Mouse (Mus musculus): ENCODE data around the gene Mfsd6.

The Mfsd6 gene

DNA sequence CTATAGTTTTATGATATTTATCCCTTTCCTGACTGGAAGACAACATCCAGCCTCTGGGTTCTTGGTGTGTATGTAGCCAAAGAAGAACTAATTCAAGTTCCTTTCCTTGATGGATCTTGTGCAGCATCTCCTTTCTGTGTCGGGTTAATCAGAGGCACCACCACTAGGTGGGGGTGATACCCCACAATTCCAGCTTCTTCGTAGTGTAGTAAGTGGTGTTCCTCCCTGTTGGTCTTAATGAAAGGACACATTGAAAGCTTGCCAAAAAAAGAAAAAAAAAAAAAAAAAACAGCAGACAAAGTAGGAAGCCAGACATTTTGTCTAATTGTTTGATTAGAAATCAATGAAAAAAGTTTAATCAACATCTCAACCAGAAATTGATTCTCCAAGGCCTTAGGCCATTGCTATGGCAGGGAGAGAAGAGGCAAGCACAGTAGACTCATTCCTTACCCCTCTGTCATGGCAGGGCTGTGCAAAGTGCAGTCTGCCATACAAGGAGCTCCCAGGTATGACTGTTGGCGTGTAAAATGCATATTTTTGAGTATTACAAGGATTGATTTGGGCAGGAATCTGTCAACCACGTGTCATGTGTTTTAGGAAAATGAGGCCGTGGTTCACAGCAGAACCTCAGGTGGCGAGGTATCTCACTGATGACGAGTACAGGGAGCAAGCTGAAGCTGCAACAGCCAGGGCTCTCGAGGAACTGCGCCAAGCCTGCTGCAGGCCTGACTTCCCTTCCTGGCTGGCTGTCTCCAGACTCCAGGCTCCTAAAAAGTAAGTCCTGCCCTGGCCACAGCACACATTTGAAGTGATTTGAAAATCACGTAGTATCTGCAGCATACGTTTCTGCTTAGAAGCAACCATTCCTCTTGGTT is 78.9 kb downstream of the Mfsd6 start:
- peak; percentile 89 for ATAC-seq (ENCODE audit: insufficient number of reproducible peaks, low FRiP score, low TSS enrichment)

DNA sequence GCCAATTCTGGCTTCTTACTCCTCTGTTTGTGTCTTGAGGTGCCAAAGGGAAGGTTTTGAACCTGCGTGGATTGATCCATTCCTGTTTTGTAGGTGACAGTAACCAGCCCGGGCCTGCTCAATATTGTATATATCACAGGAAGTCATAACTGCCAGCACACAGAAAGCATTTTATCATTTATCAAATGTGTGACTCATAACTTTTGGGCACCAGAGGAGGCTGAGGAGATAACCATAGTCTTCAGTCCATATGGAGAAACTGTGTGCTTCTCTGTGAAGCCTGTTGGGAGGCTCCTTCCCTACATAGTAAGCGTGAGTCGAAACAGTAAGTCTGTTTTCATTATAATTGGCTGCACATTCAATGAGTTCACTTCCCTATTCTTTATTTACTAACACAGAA is 86.5 kb downstream of the Mfsd6 start:
- ATAC-seq (ENCODE audit: insufficient number of reproducible peaks, low FRiP score, low TSS enrichment): no peak

GRCm38 (mm10) chr1:52640266-52640665 is 87.0 kb downstream of the Mfsd6 start:
- no peak for ATAC-seq (ENCODE audit: insufficient number of reproducible peaks, low FRiP score, low TSS enrichment)

GRCm38 (mm10) chr1:52639090-52639489 is 88.2 kb downstream of the Mfsd6 start:
- ATAC-seq (ENCODE audit: insufficient number of reproducible peaks, low FRiP score, low TSS enrichment): no peak

DNA sequence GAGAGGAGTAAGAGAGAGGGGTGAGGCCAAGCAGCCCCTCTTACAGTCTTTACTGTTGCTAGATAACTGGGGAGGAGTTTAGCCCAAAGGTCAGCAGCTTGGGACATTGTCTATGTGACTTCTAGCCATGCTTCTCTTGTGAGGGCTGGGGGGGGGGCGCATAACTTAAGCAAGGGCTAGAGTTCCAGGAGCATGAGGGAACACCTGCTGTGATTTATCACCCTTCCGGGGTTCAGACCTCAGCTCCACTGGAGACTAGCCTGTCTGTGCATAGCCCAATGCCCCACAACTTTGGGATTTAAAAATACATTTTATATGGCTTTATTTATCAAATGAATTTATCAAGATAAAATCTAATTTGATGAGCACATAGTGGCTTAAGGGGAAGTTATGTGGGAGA is 89.2 kb downstream of the Mfsd6 start:
- no peak for ATAC-seq (ENCODE audit: insufficient number of reproducible peaks, low FRiP score, low TSS enrichment)

DNA sequence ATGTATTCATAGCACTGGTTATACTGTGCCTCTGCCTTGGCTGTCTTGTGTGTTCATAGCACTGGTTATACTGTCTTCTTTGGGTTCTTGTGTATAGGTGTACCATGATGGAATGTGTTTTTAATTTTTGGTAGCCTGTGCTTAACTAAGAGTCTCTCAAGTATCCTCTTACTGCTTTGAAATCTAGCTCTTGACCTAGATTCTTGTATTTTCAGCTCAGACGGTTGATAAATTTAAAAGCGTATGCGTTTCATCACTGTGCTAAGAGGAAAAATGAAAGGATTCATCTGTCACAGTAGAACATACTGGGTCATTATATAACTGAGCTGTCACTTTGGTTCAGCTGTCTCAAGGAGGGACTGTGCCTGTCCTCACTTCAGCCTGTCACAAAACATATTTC is 91.3 kb downstream of the Mfsd6 start:
- no peak for ATAC-seq (ENCODE audit: insufficient number of reproducible peaks, low FRiP score, low TSS enrichment)

DNA sequence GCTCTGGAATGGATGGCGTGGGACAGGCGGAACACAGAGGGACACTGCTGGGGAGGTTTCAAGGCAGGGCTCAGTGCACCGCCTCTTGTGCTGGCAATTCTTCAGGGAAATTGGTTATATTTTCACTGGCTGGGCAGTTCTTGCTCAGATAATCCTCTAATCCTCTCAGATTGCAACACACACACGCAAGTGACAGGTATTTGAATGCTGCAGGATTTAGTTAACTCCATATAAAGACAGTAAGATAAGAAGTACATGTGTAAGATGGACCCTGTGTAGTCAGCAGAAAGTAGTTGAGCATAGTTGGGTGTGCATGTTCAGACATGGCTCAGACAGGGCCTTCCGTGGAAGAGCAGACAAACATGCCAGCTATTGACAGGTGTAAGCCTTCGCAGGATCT is 93.0 kb downstream of the Mfsd6 start:
- no peak for ATAC-seq (ENCODE audit: insufficient number of reproducible peaks, low FRiP score, low TSS enrichment)

DNA sequence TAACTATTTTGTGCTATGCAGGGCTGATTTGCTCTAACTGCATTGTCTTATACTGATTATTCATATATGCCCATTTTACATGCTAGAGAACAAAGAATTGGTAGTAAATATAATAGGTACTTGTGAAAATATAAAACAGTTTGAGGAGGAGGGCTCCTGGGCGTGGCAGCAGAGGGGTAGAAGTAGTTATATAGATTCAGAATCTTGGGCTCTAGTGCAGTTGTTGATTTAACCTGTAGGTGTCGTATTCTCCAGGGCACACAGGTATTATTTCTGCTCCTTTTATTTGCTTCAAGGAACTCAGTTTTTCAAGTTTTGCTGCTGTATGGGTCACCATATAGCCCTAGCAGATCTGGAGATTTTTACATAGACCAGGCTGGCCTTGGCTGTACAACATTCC is 95.7 kb downstream of the Mfsd6 start:
- ATAC-seq (ENCODE audit: insufficient number of reproducible peaks, low FRiP score, low TSS enrichment): no peak

DNA sequence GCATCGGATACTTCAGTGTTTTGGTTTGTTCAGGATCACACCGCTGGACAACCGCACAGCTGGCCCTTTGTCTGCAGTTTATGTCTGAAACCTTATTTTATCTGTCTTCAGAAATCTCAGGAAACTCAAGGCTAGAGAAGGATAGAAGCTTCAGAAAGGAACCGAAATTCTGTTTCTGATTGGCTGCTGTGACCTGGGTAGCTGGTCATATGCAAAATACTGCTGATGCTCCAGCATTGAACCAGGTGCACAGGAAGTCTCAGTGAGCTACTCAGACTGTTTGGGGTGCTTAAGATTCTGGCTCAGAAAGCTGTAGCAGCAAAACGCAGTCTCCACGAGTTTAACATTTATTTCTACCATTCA is 96.3 kb downstream of the Mfsd6 start:
- peak; percentile 80 for ATAC-seq (ENCODE audit: insufficient number of reproducible peaks, low FRiP score, low TSS enrichment)

DNA sequence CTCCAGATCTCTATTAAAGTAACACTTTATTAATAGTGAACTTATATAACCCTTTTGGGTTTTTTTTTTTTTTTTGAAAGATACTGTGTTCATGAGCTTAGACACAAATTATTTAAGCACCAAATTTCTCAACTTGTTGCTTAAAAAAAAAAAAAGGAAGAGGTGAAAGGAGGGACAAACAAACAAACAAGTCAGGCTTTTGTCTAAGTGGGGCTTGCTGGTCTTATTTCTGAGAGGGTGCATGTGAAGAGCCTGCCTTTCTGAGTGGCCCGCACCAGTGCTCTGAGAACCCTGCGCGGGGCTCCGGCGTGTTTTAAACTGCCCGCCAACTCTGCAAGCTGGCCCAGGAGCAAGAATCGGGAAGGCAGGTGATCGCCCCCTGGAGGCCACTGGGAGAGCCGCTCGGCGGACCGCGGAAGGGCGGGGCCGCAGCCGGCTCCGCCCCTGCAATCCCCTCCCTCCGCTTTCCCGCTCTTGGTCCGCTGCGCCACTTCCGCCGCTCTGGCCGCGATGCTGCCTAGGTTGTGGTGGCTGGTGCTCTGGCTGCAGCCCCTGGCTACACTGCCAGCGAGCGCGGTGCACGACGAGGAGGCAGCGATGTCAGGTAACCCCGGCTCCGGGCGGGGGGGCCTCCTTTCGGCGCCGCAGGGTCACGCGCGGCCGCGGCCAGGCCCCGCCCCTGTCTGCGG is 96.9 kb downstream of the Mfsd6 start, which contains the start of gene Nemp2:
Nemp2 (plus strand) TSS at position 456 of the 689 bp plus-strand sequence.
- ATAC-seq (ENCODE audit: insufficient number of reproducible peaks, low FRiP score, low TSS enrichment): peak; percentile 94

DNA sequence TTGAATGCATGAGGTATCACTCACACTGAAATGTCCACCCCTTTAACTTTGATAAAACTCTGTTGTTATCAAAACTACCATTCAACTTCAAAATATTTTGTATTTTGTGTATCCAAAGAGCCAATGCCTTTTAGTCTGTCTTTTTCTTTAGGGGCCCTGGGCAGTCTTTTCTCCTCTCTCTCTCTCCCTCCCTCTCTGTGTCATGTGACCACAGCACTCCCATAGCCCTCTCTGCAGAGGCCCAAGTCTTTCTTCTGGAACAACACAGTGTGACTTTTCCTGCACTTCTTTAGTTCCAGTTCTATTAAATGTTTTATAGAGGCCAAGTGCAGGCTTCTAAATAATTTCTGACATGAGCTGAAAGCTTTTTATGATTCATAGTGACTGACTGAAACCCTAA is 106.8 kb downstream of the Mfsd6 start:
- ATAC-seq (ENCODE audit: insufficient number of reproducible peaks, low FRiP score, low TSS enrichment): no peak

GRCm38 (mm10) chr1:52618217-52618616 is 109.0 kb downstream of the Mfsd6 start:
- ATAC-seq (ENCODE audit: insufficient number of reproducible peaks, low FRiP score, low TSS enrichment): no peak

GRCm38 (mm10) chr1:52608486-52608885 is 118.8 kb downstream of the Mfsd6 start:
- ATAC-seq (ENCODE audit: insufficient number of reproducible peaks, low FRiP score, low TSS enrichment): no peak

DNA sequence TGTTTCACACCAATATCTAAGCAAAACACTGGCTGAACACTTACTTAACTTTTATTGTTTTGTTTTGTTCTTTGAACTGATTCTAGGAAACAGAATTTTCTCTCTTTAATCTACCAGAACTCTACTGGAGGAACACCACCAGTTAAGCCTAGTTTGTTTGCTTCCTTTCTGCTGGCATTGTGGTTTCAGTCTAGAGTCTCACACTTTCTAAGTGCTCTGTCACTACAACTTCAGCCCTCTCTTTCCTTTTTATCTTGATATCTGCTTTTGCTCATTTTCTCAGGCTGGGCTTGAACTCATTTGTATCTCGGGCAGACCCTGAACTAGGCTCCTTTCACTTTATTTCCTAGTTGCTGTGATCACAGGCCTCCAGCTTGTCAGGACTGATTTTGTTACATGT is 119.6 kb downstream of the Mfsd6 start:
- ATAC-seq (ENCODE audit: insufficient number of reproducible peaks, low FRiP score, low TSS enrichment): no peak
